Mouse (Mus musculus): ENCODE measurements around the gene 4930595D18Rik. TPM values are rescaled to one million over a fixed set of nuclear protein-coding genes. Genes with fewer than 3 reads are reported as not detected.

4930595D18Rik gene
- polyA plus RNA-seq, 1 experiment from 2014 or later = not detected

GRCm38 (mm10) chr12:111165831-111166591 is 18.3 kb downstream of the 4930595D18Rik start, which contains the start of gene Traf3:
Traf3 (plus strand) TSS chr12:111166370.
- no peaks in the 10 kb centered on the region for H3K9me3 ChIP-seq
- no peaks in the 10 kb centered on the region for H3K27me3 ChIP-seq
- H3K4me3 ChIP-seq (replicated peaks) = peak within 1 kb of the TSS; percentile 85
- peaks cover 3% of the 10 kb centered on the region; the same call in 1 of the 2 replicates for H3K36me3 ChIP-seq
- H3K4me1 ChIP-seq (replicated peaks) = peaks cover 25% of the 10 kb centered on the region
- peak within 1 kb of the TSS; percentile 84 for H3K27ac ChIP-seq
- 4% methylated on average over 78 of the region's 105 CpGs for WGBS
- H3K9ac ChIP-seq (replicated peaks) = peak within 1 kb of the TSS; percentile 89
- ATAC-seq (ENCODE audit: insufficient number of reproducible peaks, insufficient read depth, low FRiP score, low TSS enrichment, low read depth) = peak; percentile 14; the same call in 1 of the 2 replicates
- peak within 1 kb of the TSS; percentile 90 for H3K4me2 ChIP-seq

GRCm38 (mm10) chr12:111165146-111165812 is 19.0 kb downstream of the 4930595D18Rik start:
- Histone ChIP-seq H3K27ac (peak overlapping the region; percentile 78), H3K9ac (replicated peaks) (peak overlapping the region; percentile 89; the same call in 1 of the 2 replicates), H3K4me3 (replicated peaks) (peak overlapping the region; percentile 85), H3K27me3 (no peaks in the 10 kb centered on the region), H3K36me3 (peaks cover 3% of the 10 kb centered on the region; the same call in 1 of the 2 replicates), H3K4me2 (peak overlapping the region; percentile 90), H3K9me3 (no peaks in the 10 kb centered on the region), H3K4me1 (replicated peaks) (peaks cover 25% of the 10 kb centered on the region)
- peak; percentile 46 for ATAC-seq (ENCODE audit: insufficient number of reproducible peaks, insufficient read depth, low FRiP score, low TSS enrichment, low read depth)
- WGBS = 68% methylated on average over 10 of the region's 10 CpGs

- Histone ChIP-seq H3K9me3 (no peaks in the 10 kb centered on the region), H3K27ac (peak overlapping the region; percentile 78), H3K4me3 (replicated peaks) (peak overlapping the region; percentile 32), H3K4me2 (peak overlapping the region; percentile 61), H3K4me1 (replicated peaks) (peaks cover 29% of the 10 kb centered on the region), H3K36me3 (no peaks in the 10 kb centered on the region), H3K27me3 (no peaks in the 10 kb centered on the region), H3K9ac (replicated peaks) (peak overlapping the region; percentile 57; the same call in 1 of the 2 replicates)
- 7% methylated on average over 13 of the region's 13 CpGs for WGBS
- peak; percentile 85; the same call in 1 of the 2 replicates for ATAC-seq (ENCODE audit: insufficient number of reproducible peaks, insufficient read depth, low FRiP score, low TSS enrichment, low read depth)
Measured at GRCm38 (mm10) chr12:111164310-111164751, 20.0 kb downstream of the 4930595D18Rik start.

- no peak for ATAC-seq (ENCODE audit: insufficient number of reproducible peaks, insufficient read depth, low FRiP score, low TSS enrichment, low read depth)
- peak overlapping the region; percentile 38 for H3K4me2 ChIP-seq
- peaks cover 20% of the 10 kb centered on the region for H3K4me1 ChIP-seq (replicated peaks)
- no peaks in the 10 kb centered on the region for H3K36me3 ChIP-seq
- 0 out of 2 replicates have a peak, but pooled peaks cover 2% of the 10 kb centered on the region for H3K27me3 ChIP-seq
- H3K9me3 ChIP-seq = no peaks in the 10 kb centered on the region
- no peak overlapping the region for H3K27ac ChIP-seq
- H3K4me3 ChIP-seq (replicated peaks) = peak overlapping the region; percentile 6
- H3K9ac ChIP-seq (replicated peaks) = no peak overlapping the region
- 17% methylated on average over 16 of the region's 16 CpGs for WGBS
Measured at GRCm38 (mm10) chr12:111162312-111163061, 21.8 kb downstream of the 4930595D18Rik start.

- no peak overlapping the region for H3K4me3 ChIP-seq (replicated peaks)
- no peak overlapping the region for H3K9ac ChIP-seq (replicated peaks)
- peaks cover 16% of the 10 kb centered on the region for H3K4me1 ChIP-seq (replicated peaks)
- no peaks in the 10 kb centered on the region for H3K9me3 ChIP-seq
- no peak overlapping the region for H3K27ac ChIP-seq
- H3K4me2 ChIP-seq = peak overlapping the region; percentile 38
- no peak for ATAC-seq (ENCODE audit: insufficient number of reproducible peaks, insufficient read depth, low FRiP score, low TSS enrichment, low read depth)
- H3K27me3 ChIP-seq = 0 out of 2 replicates have a peak, but pooled peaks cover 2% of the 10 kb centered on the region
- WGBS = 42% methylated on average over 7 of the region's 7 CpGs
- no peaks in the 10 kb centered on the region for H3K36me3 ChIP-seq
Measured at GRCm38 (mm10) chr12:111161943-111162311, 22.4 kb downstream of the 4930595D18Rik start.

- Histone ChIP-seq H3K4me2 (no peak overlapping the region), H3K4me1 (replicated peaks) (peaks cover 16% of the 10 kb centered on the region), H3K27me3 (0 out of 2 replicates have a peak, but pooled peaks cover 2% of the 10 kb centered on the region), H3K9me3 (no peaks in the 10 kb centered on the region), H3K4me3 (replicated peaks) (no peak overlapping the region), H3K36me3 (no peaks in the 10 kb centered on the region), H3K27ac (no peak overlapping the region), H3K9ac (replicated peaks) (no peak overlapping the region)
- no peak for ATAC-seq (ENCODE audit: insufficient number of reproducible peaks, insufficient read depth, low FRiP score, low TSS enrichment, low read depth)
- 85% methylated on average over 10 of the region's 10 CpGs for WGBS
Measured at GRCm38 (mm10) chr12:111160871-111161270, 23.4 kb downstream of the 4930595D18Rik start.

GRCm38 (mm10) chr12:111159659-111160428 is 24.4 kb downstream of the 4930595D18Rik start:
- Histone ChIP-seq H3K4me3 (replicated peaks) (no peak overlapping the region), H3K9me3 (no peaks in the 10 kb centered on the region), H3K27me3 (0 out of 2 replicates have a peak, but pooled peaks cover 2% of the 10 kb centered on the region), H3K4me1 (replicated peaks) (peaks cover 15% of the 10 kb centered on the region), H3K27ac (no peak overlapping the region), H3K9ac (replicated peaks) (no peak overlapping the region), H3K36me3 (no peaks in the 10 kb centered on the region), H3K4me2 (no peak overlapping the region)
- WGBS = 63% methylated on average over 12 of the region's 12 CpGs
- no peak for ATAC-seq (ENCODE audit: insufficient number of reproducible peaks, insufficient read depth, low FRiP score, low TSS enrichment, low read depth)

GRCm38 (mm10) chr12:111155756-111156155 is 28.5 kb downstream of the 4930595D18Rik start:
- no peak for ATAC-seq (ENCODE audit: insufficient number of reproducible peaks, insufficient read depth, low FRiP score, low TSS enrichment, low read depth)
- Histone ChIP-seq H3K27me3 (0 out of 2 replicates have a peak, but pooled peaks cover 2% of the 10 kb centered on the region), H3K4me3 (replicated peaks) (no peak overlapping the region), H3K4me1 (replicated peaks) (peaks cover 25% of the 10 kb centered on the region), H3K9ac (replicated peaks) (no peak overlapping the region), H3K9me3 (no peaks in the 10 kb centered on the region), H3K4me2 (no peak overlapping the region), H3K36me3 (no peaks in the 10 kb centered on the region), H3K27ac (no peak overlapping the region)
- WGBS = 86% methylated on average over 1 of the region's 1 CpGs

GRCm38 (mm10) chr12:111154641-111155040 is 29.6 kb downstream of the 4930595D18Rik start:
- Histone ChIP-seq H3K4me1 (replicated peaks) (peaks cover 25% of the 10 kb centered on the region), H3K27me3 (0 out of 2 replicates have a peak, but pooled peaks cover 3% of the 10 kb centered on the region), H3K4me3 (replicated peaks) (no peak overlapping the region), H3K36me3 (no peaks in the 10 kb centered on the region), H3K4me2 (no peak overlapping the region), H3K27ac (no peak overlapping the region), H3K9me3 (no peaks in the 10 kb centered on the region), H3K9ac (replicated peaks) (no peak overlapping the region)
- 84% methylated on average over 6 of the region's 6 CpGs for WGBS
- ATAC-seq (ENCODE audit: insufficient number of reproducible peaks, insufficient read depth, low FRiP score, low TSS enrichment, low read depth) = no peak

- no peak overlapping the region for H3K9ac ChIP-seq (replicated peaks)
- H3K4me3 ChIP-seq (replicated peaks) = no peak overlapping the region
- H3K27me3 ChIP-seq = peaks cover 10% of the 10 kb centered on the region
- H3K4me1 ChIP-seq (replicated peaks) = peaks cover 24% of the 10 kb centered on the region
- WGBS = 28% methylated on average over 5 of the region's 5 CpGs
- no peak overlapping the region for H3K27ac ChIP-seq
- H3K36me3 ChIP-seq = no peaks in the 10 kb centered on the region
- H3K9me3 ChIP-seq = no peaks in the 10 kb centered on the region
- H3K4me2 ChIP-seq = no peak overlapping the region
- peak; percentile 67; the same call in 1 of the 2 replicates for ATAC-seq (ENCODE audit: insufficient number of reproducible peaks, insufficient read depth, low FRiP score, low TSS enrichment, low read depth)
Measured at GRCm38 (mm10) chr12:111153946-111154345, 30.3 kb downstream of the 4930595D18Rik start.

All from limb, embryonic 12.5 days (tissue).